27 mouse cellular contexts compared by ENCODE assay signal in the genomic region with DNA sequence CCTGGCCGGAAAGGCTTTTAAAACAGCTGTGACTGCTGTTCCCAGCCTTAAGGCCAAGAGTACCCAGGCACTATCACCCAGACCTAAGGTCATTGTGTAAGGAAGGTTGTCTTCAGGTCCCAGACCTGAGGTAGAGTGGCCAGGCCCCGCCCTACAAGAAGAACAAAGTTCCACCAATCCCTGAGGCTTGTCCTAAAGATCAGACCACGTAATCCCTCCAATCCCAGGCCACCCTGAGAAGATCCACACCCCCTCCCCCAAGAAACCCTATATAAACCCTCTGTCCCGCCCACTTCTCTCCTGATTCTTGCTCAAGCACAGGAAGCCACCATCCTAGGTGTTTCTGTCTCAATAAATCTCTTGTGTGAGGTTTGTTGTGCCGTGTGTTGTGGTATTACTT. TPM values are rescaled to one million over a fixed set of nuclear protein-coding genes. Genes with fewer than 3 reads are reported as not detected.
A peak's percentile ranks its signal among the peaks of the same experiment; 100 is the strongest.
DNase-seq lines count a peak whose midpoint lies in the region; TF ChIP-seq lines count a peak whose summit lies in the region.
"Had no signal": no experiment of that assay in that cellular context is flagged by ENCODE, and none has a peak within 500 bp of the region (broad histone marks: within the 10 kb centered on the region; RNA-seq: fewer than 3 reads in every experiment).

No protein-coding gene starts in this region.

- H3K36me3 ChIP-seq in E14TG2a.4 (ENCODE audit: insufficient read depth, low read length) = no peaks in the 10 kb centered on the region
- no peaks in the 10 kb centered on the region for H3K36me3 ChIP-seq in ES-Bruce4 (ENCODE audit: control insufficient read depth, insufficient read depth, low read length, poor library complexity, severe bottlenecking)
- H3K36me3 ChIP-seq: forebrain, embryonic 15.5 days; heart, embryonic 12.5 days; heart, embryonic 15.5 days had no signal

- H3K4me1 ChIP-seq in E14TG2a.4 (replicated peaks; ENCODE audit: low read depth, low read length) = peaks cover 46% of the 10 kb centered on the region
- H3K4me1 ChIP-seq in ES-Bruce4 (ENCODE audit: control insufficient read depth, insufficient read depth, low read length) = no peaks in the 10 kb centered on the region
- H3K4me1 ChIP-seq: embryonic facial prominence, embryonic 13.5 days; forebrain, embryonic 12.5 days; forebrain, embryonic 15.5 days; heart, embryonic 12.5 days; heart, embryonic 15.5 days had no signal

- no peak for TF ChIP-seq CTCF in E14TG2a.4 (conservative IDR thresholded peaks at IDR 0.05; ENCODE audit: low read length)
- no peak for TF ChIP-seq CTCF in ES-Bruce4 (IDR thresholded peaks at IDR 0.05; ENCODE audit: low read depth, low read length)

- H3K9me3 ChIP-seq in E14TG2a.4 (ENCODE audit: low read length) (peaks cover 9% of the 10 kb centered on the region; the same call in 1 of the 2 replicates), ES-Bruce4 (replicated peaks; ENCODE audit: control insufficient read depth, insufficient read depth, low read length, poor library complexity, severe bottlenecking) (no peaks in the 10 kb centered on the region)

- peak overlapping the region; percentile 59 for H3K9ac ChIP-seq in ES-Bruce4 (ENCODE audit: low read depth, poor library complexity, severe bottlenecking)
- H3K9ac ChIP-seq: embryonic facial prominence, embryonic 13.5 days; forebrain, embryonic 12.5 days; forebrain, embryonic 15.5 days; heart, embryonic 12.5 days; heart, embryonic 15.5 days; hindbrain, embryonic 14.5 days had no signal

- H3K27ac ChIP-seq in ES-Bruce4 (ENCODE audit: insufficient read depth, low read length) = peak overlapping the region; percentile 94
- H3K27ac ChIP-seq: embryonic facial prominence, embryonic 10.5 days; embryonic facial prominence, embryonic 13.5 days; forebrain, embryonic 12.5 days; forebrain, embryonic 15.5 days; heart, embryonic 15.5 days; hindbrain, embryonic 14.5 days; hindbrain, postnatal 0 days had no signal

- TF ChIP-seq EP300 in ES-Bruce4 (IDR thresholded peaks at IDR 0.05; ENCODE audit: insufficient read depth, low read depth, low read length) = 0 out of 2 replicates have a peak, but pooled peaks have one; percentile 36

- no peak for TF ChIP-seq POLR2A in ES-Bruce4 (IDR thresholded peaks at IDR 0.05; ENCODE audit: insufficient read depth, low read length)

- H3K4me3 ChIP-seq in E14TG2a.4 (replicated peaks; ENCODE audit: low read length) = peak overlapping the region; percentile 57
- no peak overlapping the region for H3K4me3 ChIP-seq in ES-Bruce4 (ENCODE audit: low read depth, low read length)
- H3K4me3 ChIP-seq: embryonic facial prominence, embryonic 10.5 days; embryonic facial prominence, embryonic 13.5 days; erythroblast, embryonic 14.5 days; forebrain, embryonic 12.5 days; forebrain, embryonic 15.5 days; heart, embryonic 12.5 days; heart, embryonic 15.5 days had no signal

- DNase-seq in R1 (ENCODE audit: low read depth, low spot score) = peak; percentile 95
- DNase-seq in testis, postnatal 10 days (ENCODE audit: low spot score) = peak; percentile 43
- DNase-seq in natural killer cell, adult 2 months (ENCODE audit: low spot score in 2 of 2) = no peak
- DNase-seq in cerebellum, adult 18-20 months = no peak
- DNase-seq: adrenal gland, adult 8-10 months; adrenal gland, postnatal 36 days; cerebellum, adult 2 months; cerebellum, postnatal 10 days; cerebellum, postnatal 36 days; embryo, embryonic 11 days; gastrocnemius, postnatal 10 days; gastrocnemius, postnatal 36 days; heart, postnatal 10 days; heart, postnatal 36 days; kidney, adult 18-20 months had no signal

- H3K27me3 ChIP-seq in E14TG2a.4 (ENCODE audit: insufficient read depth, low read length) = peaks cover 3% of the 10 kb centered on the region
- no peaks in the 10 kb centered on the region for H3K27me3 ChIP-seq in ES-Bruce4 (ENCODE audit: control insufficient read depth, insufficient read depth, low read length, poor library complexity, severe bottlenecking)
- H3K27me3 ChIP-seq: embryonic facial prominence, embryonic 13.5 days; forebrain, embryonic 12.5 days; forebrain, embryonic 15.5 days; heart, embryonic 12.5 days; heart, embryonic 15.5 days had no signal

RNA-seq across cellular contexts. Expression of a gene that starts 26.6 kb away (rescaled TPM):
- 44.2 and 44.3 TPM in 2 replicates for polyA plus RNA-seq in ES-Bruce4 (2011; ENCODE audit: insufficient read depth, insufficient read length, low read depth, missing spikeins)
- polyA plus RNA-seq: erythroblast, embryonic 14.5 days had no signal

RNA-seq across cellular contexts. Expression of a gene that starts 33.9 kb away (rescaled TPM):
- polyA plus RNA-seq in ES-Bruce4 (2011; ENCODE audit: insufficient read depth, insufficient read length, low read depth, missing spikeins) = 210 and 215 TPM in 2 replicates

RNA-seq across cellular contexts. Expression of a gene that starts 34.0 kb away (rescaled TPM):
- polyA plus RNA-seq in ES-Bruce4 (2011; ENCODE audit: insufficient read depth, insufficient read length, low read depth, missing spikeins) = 1.1 and 1.6 TPM in 2 replicates
- polyA plus RNA-seq: erythroblast, embryonic 14.5 days; hindbrain, embryonic 11.5 days had no signal

Comparison
In these comparisons a context has a peak if more than half of its experiments do, and no peak if none do; other contexts are left out.
1. DNase-seq: peak in R1 (single experiment) and testis, postnatal 10 days (single experiment); none in natural killer cell, adult 2 months (0 of 2) and cerebellum, adult 18-20 months (0 of 2).